Mouse (Mus musculus) lung, postnatal 10 days (tissue): ENCODE measurements around the gene Usp31.

Experiments
- DNase-seq: peaks from one replicate; pipeline ENCODE4 v3.0.0; 2021

Usp31 gene

GRCm38 (mm10) chr7:121707073-121707667, at the start of gene Usp31:
Gene Usp31, minus strand, starts transcription at chr7:121707253.
- peak; percentile 97 for DNase-seq

- DNase-seq: no peak
These were observed 47.7 kb upstream of the Usp31 start for GRCm38 (mm10) chr7:121754748-121755147.

GRCm38 (mm10) chr7:121750244-121750643, 43.2 kb upstream of the Usp31 start:
- DNase-seq: no peak

GRCm38 (mm10) chr7:121737511-121738415, 30.7 kb upstream of the Usp31 start:
- peak; percentile 18 for DNase-seq

- DNase-seq: peak; percentile 90
These were observed 27.2 kb upstream of the Usp31 start, which contains the start of gene Scnn1g for GRCm38 (mm10) chr7:121734171-121734831. Gene Scnn1g, plus strand, starts transcription at chr7:121734479.

- peak; percentile 73 for DNase-seq
These were observed 23.2 kb upstream of the Usp31 start for GRCm38 (mm10) chr7:121730225-121730624.

GRCm38 (mm10) chr7:121717031-121717430, 10.0 kb upstream of the Usp31 start:
- DNase-seq: no peak

- DNase-seq: no peak
These were observed 4.1 kb upstream of the Usp31 start for GRCm38 (mm10) chr7:121711171-121711570.

- peak; percentile 55 for DNase-seq
These were observed 511 bp downstream of the Usp31 start for GRCm38 (mm10) chr7:121706411-121707072.

- no peak for DNase-seq
These were observed 2.0 kb downstream of the Usp31 start for GRCm38 (mm10) chr7:121705051-121705450.

GRCm38 (mm10) chr7:121701983-121702382, 5.1 kb downstream of the Usp31 start:
- no peak for DNase-seq

- no peak for DNase-seq
These were observed 6.6 kb downstream of the Usp31 start for GRCm38 (mm10) chr7:121700480-121700879.

GRCm38 (mm10) chr7:121699218-121699617, 7.8 kb downstream of the Usp31 start:
- DNase-seq: no peak

GRCm38 (mm10) chr7:121697574-121697973, 9.5 kb downstream of the Usp31 start:
- DNase-seq: no peak

- DNase-seq: peak; percentile 2
These were observed 9.9 kb downstream of the Usp31 start for GRCm38 (mm10) chr7:121697170-121697569.

GRCm38 (mm10) chr7:121691803-121692202, 15.2 kb downstream of the Usp31 start:
- no peak for DNase-seq

- DNase-seq: no peak
These were observed 17.7 kb downstream of the Usp31 start for GRCm38 (mm10) chr7:121689338-121689737.

- DNase-seq: no peak
These were observed 21.7 kb downstream of the Usp31 start for GRCm38 (mm10) chr7:121685140-121685984.

- DNase-seq: no peak
These were observed 25.9 kb downstream of the Usp31 start for GRCm38 (mm10) chr7:121681191-121681590.

- DNase-seq: no peak
These were observed 29.8 kb downstream of the Usp31 start for GRCm38 (mm10) chr7:121677105-121677753.

GRCm38 (mm10) chr7:121660705-121661104, 46.3 kb downstream of the Usp31 start:
- no peak for DNase-seq
